Mouse (Mus musculus): ENCODE data around the gene Psg25.
"Not testable (repeated sequence)": the region's sequence is repeated elsewhere in the genome, so short reads cannot be mapped to it uniquely, and the experiment has no call there.

The Psg25 gene

DNA sequence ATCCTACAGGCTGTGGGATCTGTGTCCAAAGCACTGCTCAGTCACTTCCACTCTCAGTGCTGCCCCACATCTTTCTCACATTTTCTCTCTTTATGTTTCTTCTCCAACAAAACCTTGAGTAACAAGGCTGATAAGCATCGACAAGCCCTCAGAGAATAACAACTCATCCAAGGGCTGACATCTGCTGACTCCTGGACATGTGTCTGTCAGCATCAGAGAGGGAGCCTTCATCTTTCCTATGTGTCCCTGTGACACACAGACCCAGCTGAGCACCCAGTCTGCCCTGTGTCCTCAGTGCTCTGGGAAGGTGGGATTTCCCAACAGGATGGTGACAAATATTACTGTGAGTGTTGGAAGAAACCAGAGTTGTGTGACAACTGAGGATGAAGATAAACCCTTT is at the start of gene Psg25:
Gene Psg25 (minus strand): TSS at position 101 of the 400 bp plus-strand sequence.
- DNase-seq = no peak

- no peak for DNase-seq
Observed at GRCm38 (mm10) chr7:18567205-18567604, 35.1 kb upstream of the Psg25 start, which contains the start of gene Psg27. Psg27 (minus strand) TSS chr7:18567305.

DNA sequence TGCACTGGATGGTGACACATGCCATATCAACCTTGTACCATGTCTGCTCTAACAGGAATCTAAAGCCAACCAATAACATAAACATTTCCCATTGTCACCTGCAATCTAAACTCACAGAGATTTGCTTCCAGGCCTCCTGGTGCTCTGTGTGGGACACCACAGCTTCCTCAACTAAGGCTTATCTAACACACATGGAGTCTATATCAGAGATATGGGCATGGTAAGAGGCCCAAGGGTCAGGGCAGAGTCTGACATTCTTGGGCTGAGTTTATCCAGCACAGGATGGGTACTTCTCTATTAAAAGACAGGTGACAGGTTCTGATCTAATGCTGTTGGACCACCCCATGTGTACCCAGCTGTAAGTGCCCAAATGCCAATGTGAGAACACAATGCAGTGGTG is 27.8 kb upstream of the Psg25 start:
- DNase-seq = no peak

- not testable (repeated sequence) for DNase-seq
Observed at GRCm38 (mm10) chr7:18555751-18556150, 23.7 kb upstream of the Psg25 start.

GRCm38 (mm10) chr7:18533420-18533819 is 1.4 kb upstream of the Psg25 start:
- no peak for DNase-seq

- DNase-seq = no peak
Observed at GRCm38 (mm10) chr7:18524668-18525067, 7.4 kb downstream of the Psg25 start.

- DNase-seq = not testable (repeated sequence)
Observed at GRCm38 (mm10) chr7:18512848-18513247, 19.2 kb downstream of the Psg25 start.

DNA sequence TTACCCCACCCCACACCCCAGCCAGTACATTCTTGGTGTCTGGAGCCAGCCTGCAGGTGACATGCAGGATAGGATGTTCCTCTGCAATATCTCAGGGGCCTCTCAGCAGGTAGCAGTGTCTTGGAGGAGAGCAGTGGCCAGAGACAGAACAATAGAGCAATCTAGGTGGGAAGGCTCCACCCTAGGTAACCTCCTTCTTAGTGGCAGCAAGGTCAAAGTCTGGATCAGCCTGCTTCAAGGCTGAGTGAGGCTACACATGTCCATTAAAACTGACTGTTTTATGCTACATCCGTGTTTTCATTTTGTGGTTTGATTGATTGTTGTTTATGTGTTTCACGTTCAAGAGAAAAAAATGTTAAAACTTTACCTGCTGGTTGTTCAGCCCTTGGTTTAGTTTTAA is 19.7 kb downstream of the Psg25 start:
- DNase-seq = not testable (repeated sequence)

DNA sequence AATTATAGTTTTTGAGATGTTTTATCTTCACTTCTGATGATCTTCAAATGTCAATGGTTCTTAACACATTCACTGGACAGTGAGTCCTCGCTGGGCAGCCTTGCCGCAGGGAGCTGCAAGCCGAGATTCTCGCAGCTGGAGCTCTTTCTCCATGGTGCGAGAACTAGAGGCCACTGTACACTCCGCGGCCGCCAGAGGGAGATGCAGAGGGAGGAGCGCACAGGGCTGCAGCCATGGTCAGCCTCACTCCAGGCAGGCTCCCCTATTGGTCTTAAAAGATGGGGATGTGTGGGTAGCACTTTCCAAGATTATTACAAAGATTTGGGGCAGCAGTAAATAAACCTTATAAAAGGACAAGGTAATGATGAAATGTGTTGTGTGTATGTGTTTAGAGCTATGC is 20.6 kb downstream of the Psg25 start:
- DNase-seq = no peak

GRCm38 (mm10) chr7:18484077-18484476 is 48.0 kb downstream of the Psg25 start, which contains the start of gene Psg26:
Psg26 (minus strand) TSS chr7:18484177.
- DNase-seq = peak; percentile 21

Data from heart, adult 11 months (tissue).